Mouse (Mus musculus): Measurements from ENCODE around the gene Smyd5. TPM values are rescaled to one million over a fixed set of nuclear protein-coding genes. Genes with fewer than 3 reads are reported as not detected.

Gene Smyd5
- 1 to 10 TPM; 6.5 to 8.7 TPM for total RNA-seq (2021)

GRCm38 (mm10) chr6:85431842-85432431, at the start of gene Smyd5:
Gene Smyd5 (plus strand): TSS chr6:85431989.
- DNase-seq (ENCODE audit: low spot score) = peak; percentile 57
- intact Hi-C loops (cut with DNase I) = no loop called here

DNA sequence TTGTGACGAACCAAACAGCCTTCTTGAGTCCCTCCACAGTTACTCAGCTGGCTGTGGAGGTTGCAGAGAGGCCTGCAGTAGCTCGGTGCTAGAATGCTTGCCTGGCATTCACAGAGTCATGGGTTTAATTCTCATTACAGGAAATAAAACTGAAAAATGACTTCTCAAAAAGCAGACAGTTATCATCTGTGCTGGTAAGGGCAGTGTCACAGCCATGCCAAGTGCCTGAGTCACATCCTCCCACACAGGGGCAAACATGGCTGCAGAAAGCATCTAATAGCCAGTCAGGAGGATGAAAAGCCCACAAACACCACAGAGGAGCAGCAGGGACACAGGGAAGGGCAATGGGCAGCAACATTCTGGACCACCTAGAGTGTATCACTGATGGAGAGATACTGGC, 49.0 kb upstream of the Smyd5 start:
- intact Hi-C loops (cut with DNase I) = no loop called here
- DNase-seq (ENCODE audit: low spot score) = no peak

DNA sequence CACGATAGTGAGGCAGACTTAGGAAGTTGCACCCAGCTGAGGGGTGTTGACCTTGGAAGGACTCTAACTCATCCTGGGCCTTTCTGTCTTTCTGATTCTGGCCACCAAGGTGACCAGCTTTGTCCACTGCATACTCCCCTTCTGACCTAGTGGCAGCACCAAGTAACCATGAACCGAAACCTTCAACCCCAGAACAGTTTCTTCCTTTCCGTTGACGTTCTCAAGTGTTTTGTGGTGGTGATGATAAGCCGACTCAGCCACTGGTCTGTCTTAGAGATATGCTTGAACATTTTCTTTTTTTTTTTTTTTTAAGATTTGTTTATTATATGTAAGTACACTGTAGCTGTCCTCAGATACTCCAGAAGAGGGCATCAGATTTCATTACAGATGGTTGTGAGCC, 43.2 kb upstream of the Smyd5 start:
- DNase-seq (ENCODE audit: low spot score) = no peak

GRCm38 (mm10) chr6:85391803-85392202, 40.0 kb upstream of the Smyd5 start:
- no peak for DNase-seq (ENCODE audit: low spot score)
- intact Hi-C loops (cut with DNase I) = loop anchor here (2.0 to 5.0 kb wide), 3 partner anchors 45 to 230 kb away; no protein-coding TSS in a partner anchor

More for the DNA sequence above, 43.2 kb upstream of the Smyd5 start:
- intact Hi-C loops (cut with DNase I) = no loop called here

- DNase-seq (ENCODE audit: low spot score) = no peak
- intact Hi-C loops (cut with DNase I) = no loop called here
These were observed 36.4 kb upstream of the Smyd5 start for GRCm38 (mm10) chr6:85395360-85395759.

- intact Hi-C loops (cut with DNase I) = no loop called here
- DNase-seq (ENCODE audit: low spot score) = no peak
These were observed 34.6 kb upstream of the Smyd5 start for GRCm38 (mm10) chr6:85397165-85397564.

DNA sequence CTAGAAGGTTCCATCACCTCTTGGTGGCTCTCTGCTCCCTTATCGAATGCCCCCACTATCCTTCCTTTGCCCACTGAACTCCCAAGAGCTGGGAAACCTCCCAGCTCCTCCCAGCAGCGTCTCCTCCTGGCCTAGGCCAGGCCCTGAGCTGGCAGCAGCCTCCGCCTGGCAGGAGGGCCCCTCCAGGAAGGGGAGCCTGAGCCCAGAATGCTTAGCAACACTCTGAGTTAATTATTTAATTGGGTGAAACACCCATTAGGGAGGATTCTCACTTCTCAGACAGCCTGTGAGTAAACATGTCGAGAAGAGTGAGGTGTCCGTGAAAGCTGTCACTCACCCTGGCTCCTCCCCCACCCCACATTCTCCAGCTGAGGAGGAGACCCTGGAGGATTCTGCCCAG, 32.1 kb upstream of the Smyd5 start:
- intact Hi-C loops (cut with DNase I) = no loop called here
- no peak for DNase-seq (ENCODE audit: low spot score)

- peak; percentile 24 for DNase-seq (ENCODE audit: low spot score)
- intact Hi-C loops (cut with DNase I) = no loop called here
These were observed 29.2 kb upstream of the Smyd5 start for GRCm38 (mm10) chr6:85402613-85403012.

DNA sequence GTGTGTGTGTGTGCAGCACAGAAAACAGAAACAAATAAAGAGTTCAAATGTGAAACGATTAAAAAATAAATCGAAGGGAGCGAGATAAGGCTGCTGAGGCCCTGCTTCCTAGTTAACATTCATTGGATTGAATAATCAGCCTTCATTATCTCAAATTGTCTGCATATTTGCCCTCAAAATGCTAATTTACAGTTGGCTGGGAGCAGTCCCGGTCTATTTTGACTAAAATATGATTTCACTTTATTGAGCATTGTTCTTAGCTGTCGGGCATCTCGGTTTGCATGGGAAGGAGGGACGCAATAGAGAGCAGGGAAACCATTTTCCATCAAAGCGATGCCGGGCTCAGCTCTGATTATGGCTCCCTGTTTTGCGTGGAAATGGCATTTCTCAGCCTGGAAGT, 28.8 kb upstream of the Smyd5 start:
- intact Hi-C loops (cut with DNase I) = no loop called here
- DNase-seq (ENCODE audit: low spot score) = no peak

- intact Hi-C loops (cut with DNase I) = no loop called here
- DNase-seq (ENCODE audit: low spot score) = no peak
These were observed 22.8 kb upstream of the Smyd5 start for GRCm38 (mm10) chr6:85409003-85409402.

DNA sequence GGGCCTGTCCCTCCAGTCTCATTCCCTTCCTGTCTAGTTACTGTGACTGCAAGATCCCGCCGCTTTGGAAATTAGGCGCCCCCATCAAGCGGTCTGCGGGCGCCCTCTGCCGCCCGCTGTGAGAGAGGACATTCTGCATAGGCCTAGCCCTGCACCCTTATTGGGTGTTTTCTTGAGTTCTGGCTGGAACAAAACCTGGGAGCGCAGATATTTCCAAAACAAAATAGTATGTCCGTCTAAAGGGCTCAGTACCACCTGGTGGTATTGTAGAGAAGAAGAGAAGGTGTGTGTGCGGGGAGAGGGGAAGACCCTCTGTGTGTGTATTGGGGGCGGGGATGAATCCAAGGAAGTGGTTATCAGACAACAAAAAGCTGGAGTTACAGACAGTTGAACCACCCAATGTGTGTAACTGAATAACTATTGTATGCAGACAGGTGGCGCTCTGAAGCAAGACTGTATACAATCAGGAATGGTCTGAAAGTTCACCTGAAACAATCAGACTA, 21.0 kb upstream of the Smyd5 start:
- peak; percentile 21 for DNase-seq (ENCODE audit: low spot score)
- intact Hi-C loops (cut with DNase I) = loop anchor here (1.0 to 5.0 kb wide), 2 partner anchors 149 to 251 kb away; no protein-coding TSS in a partner anchor

- no peak for DNase-seq (ENCODE audit: low spot score)
- intact Hi-C loops (cut with DNase I) = no loop called here
These were observed 16.0 kb upstream of the Smyd5 start for GRCm38 (mm10) chr6:85415829-85416228.

GRCm38 (mm10) chr6:85419150-85419549, 12.6 kb upstream of the Smyd5 start:
- no peak for DNase-seq (ENCODE audit: low spot score)
- intact Hi-C loops (cut with DNase I) = no loop called here

DNA sequence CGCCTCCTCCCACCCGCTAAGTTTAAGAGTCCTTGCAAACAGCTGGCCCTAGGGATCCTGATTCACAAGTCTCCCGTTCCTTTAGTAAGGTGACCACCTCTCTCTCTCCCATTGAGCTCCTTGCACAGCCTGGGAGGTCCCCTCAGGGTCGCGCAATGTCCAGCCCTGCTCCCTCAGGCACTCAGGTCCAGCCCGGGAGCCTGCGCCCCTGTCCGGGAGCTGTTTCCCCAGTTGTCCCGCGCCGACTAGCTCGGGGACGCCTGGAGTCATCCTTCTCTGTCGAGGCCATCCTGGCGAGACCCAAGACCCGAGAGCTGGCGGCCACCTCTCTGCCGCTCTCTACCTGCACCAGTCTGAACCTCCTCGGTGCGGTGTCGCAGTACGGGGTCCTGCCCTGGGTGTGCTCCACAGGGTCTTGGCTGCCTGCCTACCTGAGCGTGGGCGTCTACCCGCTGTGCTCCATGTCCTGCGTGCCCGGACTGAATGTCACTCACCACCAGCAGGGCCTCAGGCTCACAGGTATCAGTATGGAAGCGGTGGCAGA, 7.9 kb upstream of the Smyd5 start, which contains the start of gene Noto:
Gene Noto, plus strand, starts transcription at position 51 of the 544 bp plus-strand sequence.
- intact Hi-C loops (cut with DNase I) = no loop called here

GRCm38 (mm10) chr6:85431274-85431841, 431 bp upstream of the Smyd5 start:
- DNase-seq (ENCODE audit: low spot score) = no peak
- intact Hi-C loops (cut with DNase I) = no loop called here

More for the DNA sequence above, 7.9 kb upstream of the Smyd5 start, which contains the start of gene Noto:
- DNase-seq (ENCODE audit: low spot score) = no peak

GRCm38 (mm10) chr6:85433865-85434264, 2.1 kb downstream of the Smyd5 start:
- DNase-seq (ENCODE audit: low spot score) = no peak
- intact Hi-C loops (cut with DNase I) = no loop called here

GRCm38 (mm10) chr6:85436204-85436603, 4.4 kb downstream of the Smyd5 start:
- intact Hi-C loops (cut with DNase I) = no loop called here
- DNase-seq (ENCODE audit: low spot score) = no peak

- intact Hi-C loops (cut with DNase I) = no loop called here
- no peak for DNase-seq (ENCODE audit: low spot score)
These were observed 4.8 kb downstream of the Smyd5 start for GRCm38 (mm10) chr6:85436631-85437030.

DNA sequence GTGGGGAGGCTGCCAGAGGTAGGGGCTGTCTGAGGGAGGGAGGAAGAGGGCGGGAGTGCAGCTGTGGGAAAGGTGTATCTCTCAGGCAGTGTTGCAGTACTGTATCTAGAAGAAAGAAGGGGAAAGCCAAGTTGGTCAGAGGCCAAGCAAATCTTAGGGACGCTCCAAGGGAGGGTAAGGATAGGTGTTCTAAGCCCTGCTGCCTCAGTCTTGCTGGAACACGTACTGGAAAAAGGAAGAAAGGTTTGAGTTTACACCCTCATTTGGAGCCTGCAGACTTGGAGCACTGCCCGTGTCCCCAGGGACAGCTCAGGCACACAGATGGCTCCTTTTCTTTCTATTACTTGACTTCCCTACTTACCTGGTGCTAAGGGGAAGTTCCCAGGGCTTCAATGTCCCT, 9.4 kb downstream of the Smyd5 start:
- intact Hi-C loops (cut with DNase I) = no loop called here
- DNase-seq (ENCODE audit: low spot score) = no peak

- DNase-seq (ENCODE audit: low spot score) = no peak
- intact Hi-C loops (cut with DNase I) = no loop called here
These were observed 11.9 kb downstream of the Smyd5 start for GRCm38 (mm10) chr6:85443488-85444233.

Data from heart, postnatal 25 days (tissue).